Mouse (Mus musculus): ENCODE data around the gene Gm21992. TPM values are rescaled to one million over a fixed set of nuclear protein-coding genes. Genes with fewer than 3 reads are reported as not detected.

Gm21992 gene
- polyA plus RNA-seq, 1 experiment from 2014 or later: 27.0 TPM

DNA sequence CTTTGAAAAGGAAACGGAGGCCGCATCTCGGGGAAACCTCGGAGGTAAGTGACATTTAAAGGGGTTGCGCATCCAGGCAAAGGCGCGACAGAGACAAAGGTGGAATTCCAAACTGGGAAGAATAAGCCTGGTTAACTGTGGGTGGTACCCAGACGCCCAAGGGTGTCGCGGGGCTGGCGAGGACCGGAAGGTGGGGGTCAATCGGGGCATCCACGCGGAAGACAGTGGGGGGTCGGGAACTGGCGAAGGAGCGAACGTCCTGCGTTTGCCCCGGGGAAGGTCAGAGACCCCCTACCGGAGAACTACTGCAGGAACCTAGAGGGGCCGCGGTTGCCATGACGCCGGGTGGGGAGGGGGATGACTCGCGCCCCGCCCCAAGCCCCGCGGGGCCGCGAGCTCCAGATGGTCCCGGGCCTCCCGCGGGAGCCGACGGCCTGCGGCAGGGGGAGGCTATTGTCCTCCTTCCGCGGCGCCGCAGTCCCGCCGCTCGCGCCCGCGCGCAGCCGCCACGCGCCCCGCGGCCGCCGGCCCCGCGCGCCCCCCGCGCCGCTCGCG is 99.7 kb downstream of the Gm21992 start:
- under 1% methylated on average over 48 of the region's 65 CpGs for WGBS
- Histone ChIP-seq H3K9me3 (replicated peaks) (no peaks in the 10 kb centered on the region), H3K9ac (peak overlapping the region; percentile 55)

GRCm38 (mm10) chr19:4711098-4711600 is 100.3 kb downstream of the Gm21992 start, which contains the start of gene Sptbn2:
Sptbn2 (plus strand) TSS chr19:4711167.
- H3K4me1 ChIP-seq (replicated peaks): peaks cover 16% of the 10 kb centered on the region
- no peak for ATAC-seq (ENCODE audit: insufficient number of reproducible peaks, low FRiP score)
- peak within 1 kb of the TSS; percentile 57 for H3K4me3 ChIP-seq
- H3K9me3 ChIP-seq (replicated peaks): no peaks in the 10 kb centered on the region
- peaks cover 81% of the 10 kb centered on the region for H3K27me3 ChIP-seq (replicated peaks)
- WGBS: 11% methylated on average over 13 of the region's 13 CpGs
- no peaks in the 10 kb centered on the region for H3K36me3 ChIP-seq
- peak within 1 kb of the TSS; percentile 55 for H3K9ac ChIP-seq
- H3K4me2 ChIP-seq: peak within 1 kb of the TSS; percentile 94
- no peak within 1 kb of the TSS for H3K27ac ChIP-seq (ENCODE audit: poor library complexity, severe bottlenecking)

More for the DNA sequence above, 99.7 kb downstream of the Gm21992 start:
- peak overlapping the region; percentile 57 for H3K4me3 ChIP-seq
- peaks cover 16% of the 10 kb centered on the region for H3K4me1 ChIP-seq (replicated peaks)
- H3K4me2 ChIP-seq: peak overlapping the region; percentile 94
- H3K27me3 ChIP-seq (replicated peaks): peaks cover 81% of the 10 kb centered on the region
- peak; percentile 59; the same call in 1 of the 2 replicates for ATAC-seq (ENCODE audit: insufficient number of reproducible peaks, low FRiP score)
- no peak overlapping the region for H3K27ac ChIP-seq (ENCODE audit: poor library complexity, severe bottlenecking)
- H3K36me3 ChIP-seq: no peaks in the 10 kb centered on the region

- H3K36me3 ChIP-seq: no peaks in the 10 kb centered on the region
- H3K27ac ChIP-seq (ENCODE audit: poor library complexity, severe bottlenecking): no peak overlapping the region
- 67% methylated on average over 10 of the region's 10 CpGs for WGBS
- peaks cover 74% of the 10 kb centered on the region for H3K27me3 ChIP-seq (replicated peaks)
- H3K4me1 ChIP-seq (replicated peaks): peaks cover 16% of the 10 kb centered on the region
- no peak for ATAC-seq (ENCODE audit: insufficient number of reproducible peaks, low FRiP score)
- H3K4me3 ChIP-seq: no peak overlapping the region
- H3K4me2 ChIP-seq: no peak overlapping the region
- no peak overlapping the region for H3K9ac ChIP-seq
- no peaks in the 10 kb centered on the region for H3K9me3 ChIP-seq (replicated peaks)
Observed at GRCm38 (mm10) chr19:4708765-4709164, 102.6 kb downstream of the Gm21992 start.

DNA sequence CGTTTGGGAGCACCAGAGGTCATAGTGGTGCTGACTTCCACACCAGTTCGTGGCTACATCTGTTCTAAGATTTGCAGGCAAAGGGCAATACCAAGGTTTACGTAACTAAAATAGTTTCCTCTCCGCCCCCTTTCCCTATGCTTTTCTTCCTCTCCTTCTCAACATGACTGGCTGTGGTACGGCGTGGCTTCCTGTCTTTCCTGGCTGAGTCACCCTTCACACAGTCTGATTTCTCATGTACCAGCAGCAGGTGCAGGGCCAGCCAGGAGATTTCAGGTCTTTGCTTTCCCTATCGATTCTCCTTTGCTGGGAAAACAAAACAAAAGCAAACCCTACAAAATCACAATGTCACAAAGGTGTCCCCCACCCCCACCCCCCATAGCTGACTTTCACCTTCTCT is 110.2 kb downstream of the Gm21992 start:
- Histone ChIP-seq H3K9me3 (replicated peaks) (peaks cover 6% of the 10 kb centered on the region), H3K9ac (no peak overlapping the region), H3K4me3 (no peak overlapping the region), H3K27me3 (replicated peaks) (peaks cover 74% of the 10 kb centered on the region), H3K4me2 (no peak overlapping the region), H3K27ac (ENCODE audit: poor library complexity, severe bottlenecking) (no peak overlapping the region), H3K4me1 (replicated peaks) (0 out of 2 replicates have a peak, but pooled peaks cover 5% of the 10 kb centered on the region), H3K36me3 (no peaks in the 10 kb centered on the region)
- no peak for ATAC-seq (ENCODE audit: insufficient number of reproducible peaks, low FRiP score)
- 51% methylated on average over 7 of the region's 7 CpGs for WGBS

DNA sequence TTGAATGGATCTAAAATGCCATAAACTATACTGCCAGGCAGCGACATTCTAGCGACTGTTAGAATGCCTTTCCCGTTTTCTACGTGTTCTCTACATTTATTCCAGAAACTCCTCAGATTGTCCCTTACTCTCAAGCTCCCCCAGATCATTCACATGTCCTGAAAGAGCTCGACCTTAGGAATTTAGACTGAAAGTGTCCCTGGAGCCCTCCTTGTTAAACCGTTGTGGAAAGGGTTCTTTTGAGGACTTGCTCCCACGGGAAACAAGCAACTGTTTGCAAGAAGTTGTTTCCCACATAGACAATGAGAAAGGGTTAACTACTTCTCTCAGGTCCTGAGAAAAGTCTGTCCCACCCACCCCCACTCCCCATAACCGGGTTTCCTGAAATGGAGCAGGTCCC is 110.8 kb downstream of the Gm21992 start:
- 67% methylated on average over 8 of the region's 8 CpGs for WGBS
- H3K9ac ChIP-seq: no peak overlapping the region
- peaks cover 71% of the 10 kb centered on the region for H3K27me3 ChIP-seq (replicated peaks)
- H3K27ac ChIP-seq (ENCODE audit: poor library complexity, severe bottlenecking): no peak overlapping the region
- H3K4me3 ChIP-seq: no peak overlapping the region
- no peak for ATAC-seq (ENCODE audit: insufficient number of reproducible peaks, low FRiP score)
- H3K4me1 ChIP-seq (replicated peaks): 0 out of 2 replicates have a peak, but pooled peaks cover 5% of the 10 kb centered on the region
- no peaks in the 10 kb centered on the region for H3K36me3 ChIP-seq
- no peak overlapping the region for H3K4me2 ChIP-seq
- H3K9me3 ChIP-seq (replicated peaks): peaks cover 6% of the 10 kb centered on the region

DNA sequence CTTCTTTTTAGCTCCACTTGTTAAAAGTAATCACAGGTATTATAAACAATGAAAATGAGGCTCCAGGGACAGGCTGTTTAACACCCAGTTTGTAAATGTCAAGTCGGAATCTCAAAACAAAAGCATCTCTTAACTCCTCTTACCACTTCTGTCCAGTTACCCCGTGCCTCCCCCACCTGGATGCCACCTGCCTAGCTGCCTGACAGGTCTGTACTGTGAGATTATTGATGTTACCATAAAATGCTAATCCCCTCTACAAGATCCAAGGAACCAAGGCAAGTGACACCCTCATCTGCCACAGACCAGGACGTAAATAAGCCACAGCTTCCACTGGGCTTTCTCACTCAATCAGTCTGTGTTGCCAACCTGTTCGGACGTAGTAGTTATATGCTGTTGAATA is 111.6 kb downstream of the Gm21992 start:
- WGBS: 68% methylated on average over 5 of the region's 5 CpGs
- Histone ChIP-seq H3K9me3 (replicated peaks) (peaks cover 6% of the 10 kb centered on the region), H3K9ac (no peak overlapping the region), H3K27me3 (replicated peaks) (peaks cover 67% of the 10 kb centered on the region), H3K27ac (ENCODE audit: poor library complexity, severe bottlenecking) (no peak overlapping the region), H3K4me1 (replicated peaks) (0 out of 2 replicates have a peak, but pooled peaks cover 5% of the 10 kb centered on the region), H3K36me3 (no peaks in the 10 kb centered on the region), H3K4me3 (no peak overlapping the region), H3K4me2 (no peak overlapping the region)
- no peak for ATAC-seq (ENCODE audit: insufficient number of reproducible peaks, low FRiP score)

GRCm38 (mm10) chr19:4698856-4699255 is 112.6 kb downstream of the Gm21992 start:
- Histone ChIP-seq H3K4me2 (peak overlapping the region; percentile 91; the same call in 1 of the 2 replicates), H3K36me3 (no peaks in the 10 kb centered on the region), H3K27me3 (replicated peaks) (peaks cover 65% of the 10 kb centered on the region), H3K9ac (no peak overlapping the region), H3K9me3 (replicated peaks) (peaks cover 6% of the 10 kb centered on the region), H3K27ac (ENCODE audit: poor library complexity, severe bottlenecking) (no peak overlapping the region), H3K4me1 (replicated peaks) (0 out of 2 replicates have a peak, but pooled peaks cover 5% of the 10 kb centered on the region), H3K4me3 (0 out of 2 replicates have a peak overlapping the region, but pooled peaks have one; percentile 58)
- no peak for ATAC-seq (ENCODE audit: insufficient number of reproducible peaks, low FRiP score)
- WGBS: 35% methylated on average over 8 of the region's 8 CpGs

DNA sequence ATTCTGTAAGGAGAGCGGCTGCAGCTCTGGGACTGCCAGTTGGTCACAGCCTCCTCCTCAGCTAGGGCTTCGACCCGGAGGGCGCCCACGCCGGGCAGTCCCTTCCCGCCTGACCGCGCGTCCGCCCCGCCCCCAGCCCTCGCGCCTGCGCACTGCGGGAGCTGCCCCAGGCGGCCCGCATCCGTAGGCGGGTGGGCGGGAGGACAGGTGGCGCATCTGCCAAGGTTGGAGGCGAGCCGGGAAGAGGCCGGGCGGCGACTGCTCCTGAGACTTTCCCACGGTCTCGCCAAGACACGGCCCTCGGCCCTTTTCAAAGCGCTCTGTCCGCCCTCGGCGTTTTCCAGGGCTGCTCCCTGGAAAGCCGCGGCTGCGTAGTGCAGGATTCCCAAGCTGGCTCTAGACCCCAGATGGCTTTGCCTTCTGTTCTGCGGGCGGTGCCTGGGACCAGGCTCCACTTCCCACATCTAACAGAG is 113.2 kb downstream of the Gm21992 start, which contains the start of gene Gm960:
Gene Gm960, minus strand, starts transcription at position 464 of the 473 bp plus-strand sequence.
- WGBS: 2% methylated on average over 40 of the region's 40 CpGs
- Histone ChIP-seq H3K4me1 (replicated peaks) (0 out of 2 replicates have a peak, but pooled peaks cover 5% of the 10 kb centered on the region), H3K27me3 (replicated peaks) (peaks cover 65% of the 10 kb centered on the region), H3K9me3 (replicated peaks) (peaks cover 6% of the 10 kb centered on the region), H3K9ac (peak within 1 kb of the TSS; percentile 70; the same call in 1 of the 2 replicates), H3K4me2 (peak within 1 kb of the TSS; percentile 91), H3K4me3 (peak within 1 kb of the TSS; percentile 58), H3K27ac (ENCODE audit: poor library complexity, severe bottlenecking) (no peak within 1 kb of the TSS), H3K36me3 (no peaks in the 10 kb centered on the region)
- ATAC-seq (ENCODE audit: insufficient number of reproducible peaks, low FRiP score): no peak; the same call in 1 of the 2 replicates

DNA sequence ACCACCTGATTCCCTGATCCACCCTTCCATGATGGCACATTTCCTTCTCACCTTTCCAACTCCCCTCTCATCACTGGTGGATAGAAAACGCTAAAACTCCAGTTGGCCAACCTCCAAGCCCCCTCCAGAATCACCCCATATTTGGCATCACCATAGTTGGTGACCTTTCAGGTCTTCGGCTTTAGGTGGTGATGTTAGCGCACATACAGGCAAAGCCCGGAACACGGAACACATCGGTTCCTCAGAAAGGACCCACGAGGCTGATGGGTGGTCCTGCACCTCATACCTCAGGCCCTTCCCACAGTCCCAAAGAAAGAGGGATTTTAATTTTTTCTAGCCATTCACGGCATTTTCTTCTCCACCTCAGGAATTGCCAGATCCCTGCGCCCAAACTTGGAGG is 113.7 kb downstream of the Gm21992 start:
- Histone ChIP-seq H3K9ac (no peak overlapping the region), H3K9me3 (replicated peaks) (peaks cover 6% of the 10 kb centered on the region), H3K4me3 (no peak overlapping the region), H3K4me1 (replicated peaks) (0 out of 2 replicates have a peak, but pooled peaks cover 5% of the 10 kb centered on the region), H3K36me3 (no peaks in the 10 kb centered on the region), H3K4me2 (peak overlapping the region; percentile 91), H3K27me3 (replicated peaks) (peaks cover 67% of the 10 kb centered on the region), H3K27ac (ENCODE audit: poor library complexity, severe bottlenecking) (no peak overlapping the region)
- no peak for ATAC-seq (ENCODE audit: insufficient number of reproducible peaks, low FRiP score)
- 67% methylated on average over 9 of the region's 9 CpGs for WGBS

GRCm38 (mm10) chr19:4697121-4697520 is 114.3 kb downstream of the Gm21992 start:
- Histone ChIP-seq H3K27me3 (replicated peaks) (peaks cover 65% of the 10 kb centered on the region), H3K4me2 (no peak overlapping the region), H3K9ac (no peak overlapping the region), H3K36me3 (no peaks in the 10 kb centered on the region), H3K9me3 (replicated peaks) (peaks cover 6% of the 10 kb centered on the region), H3K27ac (ENCODE audit: poor library complexity, severe bottlenecking) (no peak overlapping the region), H3K4me1 (replicated peaks) (0 out of 2 replicates have a peak, but pooled peaks cover 5% of the 10 kb centered on the region), H3K4me3 (no peak overlapping the region)
- no peak for ATAC-seq (ENCODE audit: insufficient number of reproducible peaks, low FRiP score)
- 77% methylated on average over 3 of the region's 3 CpGs for WGBS

GRCm38 (mm10) chr19:4694346-4694745 is 117.1 kb downstream of the Gm21992 start:
- Histone ChIP-seq H3K4me1 (replicated peaks) (0 out of 2 replicates have a peak, but pooled peaks cover 5% of the 10 kb centered on the region), H3K36me3 (no peaks in the 10 kb centered on the region), H3K27me3 (replicated peaks) (peaks cover 44% of the 10 kb centered on the region), H3K9ac (no peak overlapping the region), H3K27ac (ENCODE audit: poor library complexity, severe bottlenecking) (no peak overlapping the region), H3K9me3 (replicated peaks) (peaks cover 6% of the 10 kb centered on the region), H3K4me3 (no peak overlapping the region), H3K4me2 (no peak overlapping the region)
- no peak for ATAC-seq (ENCODE audit: insufficient number of reproducible peaks, low FRiP score)
- WGBS: 58% methylated on average over 3 of the region's 3 CpGs

Measured in heart, embryonic 12.5 days (tissue).